Mouse (Mus musculus) urinary bladder, adult 18-20 months (tissue): Measurements from ENCODE around the gene Pou5f1.
A peak's percentile ranks its signal among the peaks of the same experiment; 100 is the strongest.

Source experiments
- DNase-seq, 2 experiments: peaks; one replicate each; pipeline ENCODE4 v3.0.0; 2022; ENCODE audit warnings: low spot score in 2 of 2, mixed read lengths in 2 of 2

Pou5f1 gene

GRCm38 (mm10) chr17:35512916-35513626 lies 7.3 kb downstream of the Pou5f1 start:
- DNase-seq: no peak

- peak; percentile 36 to 75 for DNase-seq
These were observed 8.1 kb downstream of the Pou5f1 start for GRCm38 (mm10) chr17:35513886-35514285.

- no peak for DNase-seq
These were observed 8.9 kb downstream of the Pou5f1 start for GRCm38 (mm10) chr17:35514756-35515155.

GRCm38 (mm10) chr17:35515911-35516640 lies 10.3 kb downstream of the Pou5f1 start:
- DNase-seq: no peak

GRCm38 (mm10) chr17:35516652-35517500 lies 11.1 kb downstream of the Pou5f1 start, which contains the start of the genes Tcf19 and Cchcr1:
TSS of gene Tcf19 (minus strand) at chr17:35516824.
TSS of gene Cchcr1 (plus strand) at chr17:35517100.
- peak; percentile 93 to 97 for DNase-seq

- DNase-seq: no peak
These were observed 11.7 kb downstream of the Pou5f1 start for GRCm38 (mm10) chr17:35517526-35517925.

GRCm38 (mm10) chr17:35524354-35524753 lies 18.5 kb downstream of the Pou5f1 start:
- DNase-seq: no peak

GRCm38 (mm10) chr17:35526644-35527043 lies 20.8 kb downstream of the Pou5f1 start:
- DNase-seq: no peak

- DNase-seq: no peak
These were observed 26.5 kb downstream of the Pou5f1 start for GRCm38 (mm10) chr17:35532360-35532759.

GRCm38 (mm10) chr17:35532901-35533300 lies 27.1 kb downstream of the Pou5f1 start, which contains the start of gene Psors1c2:
TSS of gene Psors1c2 (plus strand) at chr17:35533201.
- no peak for DNase-seq

- peak; percentile 40 to 66 for DNase-seq
These were observed 28.5 kb downstream of the Pou5f1 start for GRCm38 (mm10) chr17:35534343-35534742.

- no peak for DNase-seq
These were observed 31.6 kb downstream of the Pou5f1 start for GRCm38 (mm10) chr17:35537421-35537820.

- DNase-seq: no peak
These were observed 32.7 kb downstream of the Pou5f1 start for GRCm38 (mm10) chr17:35538476-35538875.

GRCm38 (mm10) chr17:35539540-35539939 lies 33.7 kb downstream of the Pou5f1 start:
- DNase-seq: no peak

- DNase-seq: no peak
These were observed 37.1 kb downstream of the Pou5f1 start for GRCm38 (mm10) chr17:35542761-35543411.

GRCm38 (mm10) chr17:35543412-35543861 lies 37.6 kb downstream of the Pou5f1 start:
- DNase-seq: no peak

GRCm38 (mm10) chr17:35544001-35544400 lies 38.2 kb downstream of the Pou5f1 start:
- no peak for DNase-seq

- DNase-seq: peak; percentile 22 to 53
These were observed 38.9 kb downstream of the Pou5f1 start for GRCm38 (mm10) chr17:35544680-35545079.

GRCm38 (mm10) chr17:35547465-35547864 lies 41.6 kb downstream of the Pou5f1 start:
- no peak for DNase-seq

- no peak for DNase-seq
These were observed 42.8 kb downstream of the Pou5f1 start for GRCm38 (mm10) chr17:35548636-35549035.

GRCm38 (mm10) chr17:35549437-35550142 lies 43.8 kb downstream of the Pou5f1 start:
- peak; percentile 28 to 86 for DNase-seq
